Mouse (Mus musculus): ENCODE measurements around the gene Lmod2.

Lmod2 gene

GRCm38 (mm10) chr6:24642161-24642560 is 44.6 kb downstream of the Lmod2 start:
- DNase-seq (ENCODE audit: low read depth, low spot score): no peak

GRCm38 (mm10) chr6:24642960-24643359 is 45.4 kb downstream of the Lmod2 start:
- no peak for DNase-seq (ENCODE audit: low read depth, low spot score)

GRCm38 (mm10) chr6:24645346-24646053 is 47.9 kb downstream of the Lmod2 start:
- DNase-seq (ENCODE audit: low read depth, low spot score): no peak

GRCm38 (mm10) chr6:24647103-24647691 is 49.6 kb downstream of the Lmod2 start:
- DNase-seq (ENCODE audit: low read depth, low spot score): no peak

GRCm38 (mm10) chr6:24648403-24648802 is 50.8 kb downstream of the Lmod2 start:
- DNase-seq (ENCODE audit: low read depth, low spot score): no peak

GRCm38 (mm10) chr6:24650719-24651118 is 53.2 kb downstream of the Lmod2 start:
- no peak for DNase-seq (ENCODE audit: low read depth, low spot score)

- DNase-seq (ENCODE audit: low read depth, low spot score): no peak
Measured at GRCm38 (mm10) chr6:24651538-24651937, 54.0 kb downstream of the Lmod2 start.

Measured in mesoderm, embryonic 11.5 days (tissue).